Mouse (Mus musculus): ENCODE results near the gene Mcpt9.
"Not testable (repeated sequence)": the region's sequence is repeated elsewhere in the genome, so short reads cannot be mapped to it uniquely, and the experiment has no call there.

Mcpt9 gene

DNA sequence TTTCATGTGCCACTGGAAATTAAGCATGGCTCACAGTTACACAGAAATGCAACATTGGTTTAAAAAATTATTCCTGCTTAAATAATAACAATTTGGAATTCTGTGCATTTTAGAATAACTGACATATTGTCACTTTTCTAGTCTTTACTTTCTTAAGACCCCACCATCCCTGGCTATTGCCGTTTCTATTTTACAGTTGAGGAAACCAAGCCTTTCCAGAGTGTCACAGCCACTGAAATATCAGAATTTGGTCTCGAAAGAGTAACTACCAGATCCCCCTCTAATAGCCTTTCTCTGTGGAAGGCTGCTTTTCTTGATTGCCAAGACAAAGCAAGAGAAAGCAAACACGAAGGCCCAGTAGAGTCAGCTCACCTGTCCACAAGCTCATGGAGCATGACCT, at the start of gene Mcpt9:
Gene Mcpt9 (minus strand): TSS at position 101 of the 400 bp plus-strand sequence.
- not testable (repeated sequence) for DNase-seq (ENCODE audit: low spot score)

GRCm38 (mm10) chr14:56062213-56062612, 31.9 kb upstream of the Mcpt9 start, which contains the start of gene Mcpt4:
Gene Mcpt4 (minus strand): TSS chr14:56062313.
- DNase-seq (ENCODE audit: low spot score), result not testable (repeated sequence)

DNA sequence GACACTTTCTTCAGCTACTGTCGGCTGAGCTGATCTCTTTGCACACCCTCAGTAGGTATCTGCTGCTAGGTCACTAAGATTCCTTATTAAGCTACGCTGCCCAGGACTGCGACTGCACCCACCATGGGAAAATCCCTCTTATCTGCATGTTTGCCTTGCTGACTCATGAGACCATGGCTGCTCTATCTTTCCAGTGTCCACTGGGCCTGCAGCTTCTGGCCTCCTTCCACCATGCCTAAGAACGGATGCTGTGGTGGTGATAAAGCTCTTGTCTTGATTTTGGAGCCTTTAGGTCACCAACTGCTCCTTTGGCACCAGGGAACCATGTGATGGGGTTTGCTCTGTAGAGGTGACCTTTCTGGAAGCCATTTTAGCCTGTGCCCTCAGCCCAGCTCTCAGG, 27.4 kb upstream of the Mcpt9 start:
- DNase-seq (ENCODE audit: low spot score), result no peak

- no peak for DNase-seq (ENCODE audit: low spot score)
Measured at GRCm38 (mm10) chr14:56055408-56055807, 25.1 kb upstream of the Mcpt9 start.

- not testable (repeated sequence) for DNase-seq (ENCODE audit: low spot score)
Measured at GRCm38 (mm10) chr14:56041792-56042191, 11.5 kb upstream of the Mcpt9 start, which contains the start of gene Mcpt2. Gene Mcpt2 (plus strand): TSS chr14:56042041.

- no peak for DNase-seq (ENCODE audit: low spot score)
Measured at GRCm38 (mm10) chr14:56034433-56034832, 4.1 kb upstream of the Mcpt9 start.

DNA sequence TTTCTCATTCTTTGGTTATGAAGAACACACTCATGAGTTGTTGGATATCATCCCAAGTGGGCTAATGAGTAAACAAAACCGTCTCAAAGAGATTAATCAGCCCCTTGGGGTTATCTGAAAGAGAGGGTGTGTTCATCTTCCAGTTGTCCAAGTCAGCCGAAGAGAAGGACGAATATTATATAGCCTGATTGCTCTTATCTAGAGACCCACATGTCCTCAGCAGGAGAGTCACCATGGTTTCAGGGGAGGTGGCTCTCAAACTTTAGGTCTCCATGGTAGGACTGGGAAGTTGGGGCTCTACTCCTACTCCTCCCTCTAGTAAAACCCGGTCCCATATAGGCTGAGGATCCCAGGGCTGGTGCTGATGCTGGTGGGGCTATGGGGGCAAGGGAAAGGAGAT, 9.0 kb downstream of the Mcpt9 start:
- DNase-seq (ENCODE audit: low spot score), result not testable (repeated sequence)

- no peak for DNase-seq (ENCODE audit: low spot score)
Measured at GRCm38 (mm10) chr14:56019446-56019845, 10.8 kb downstream of the Mcpt9 start.

DNA sequence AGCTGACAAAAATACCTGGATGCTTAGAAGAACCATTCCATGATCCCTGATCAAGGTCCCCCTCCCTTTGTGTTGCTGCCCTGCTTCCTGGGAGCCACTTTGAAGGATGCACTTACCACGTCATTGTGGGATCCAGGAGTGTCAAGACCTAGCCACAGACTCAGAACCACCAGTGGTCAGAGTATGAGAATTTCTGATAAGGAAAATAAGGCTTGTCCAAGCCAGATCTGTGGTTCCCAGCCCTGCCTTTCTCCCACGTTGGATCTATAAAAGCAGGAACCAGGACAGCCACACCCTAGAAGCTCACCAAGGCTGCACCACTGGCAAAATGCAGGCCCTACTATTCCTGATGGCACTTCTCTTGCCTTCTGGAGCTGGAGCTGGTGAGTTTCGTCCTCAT, 12.6 kb downstream of the Mcpt9 start, which contains the start of gene Mcpt1:
Gene Mcpt1 (plus strand): TSS at position 301 of the 400 bp plus-strand sequence.
- not testable (repeated sequence) for DNase-seq (ENCODE audit: low spot score)

GRCm38 (mm10) chr14:56013924-56014323, 16.4 kb downstream of the Mcpt9 start:
- DNase-seq (ENCODE audit: low spot score), result no peak

- no peak for DNase-seq (ENCODE audit: low spot score)
Measured at GRCm38 (mm10) chr14:56013147-56013546, 17.1 kb downstream of the Mcpt9 start.

DNA sequence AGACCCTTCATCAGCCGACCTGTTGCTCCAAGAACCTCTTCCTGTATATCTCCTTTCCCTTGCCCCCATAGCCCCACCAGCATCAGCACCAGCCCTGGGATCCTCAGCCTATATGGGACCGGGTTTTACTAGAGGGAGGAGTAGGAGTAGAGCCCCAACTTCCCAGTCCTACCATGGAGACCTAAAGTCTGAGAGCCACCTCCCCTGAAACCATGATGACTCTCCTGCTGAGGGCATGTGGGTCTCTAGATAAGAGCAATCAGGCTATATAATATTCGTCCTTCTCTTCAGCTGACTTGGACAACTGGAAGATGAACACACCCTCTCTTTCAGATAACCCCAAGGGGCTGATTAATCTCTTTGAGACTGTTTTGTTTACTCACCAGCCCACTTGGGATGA, 42.8 kb downstream of the Mcpt9 start:
- DNase-seq (ENCODE audit: low spot score), result not testable (repeated sequence)

All from ovary, postnatal 14 days (tissue).